Mouse (Mus musculus) midbrain, embryonic 14.5 days (tissue): ENCODE measurements at regions not wholly inside any gene's neighbourhood (a gene's known extent, or its start where the extent isn't known, plus 50 kb on each side); places are given as distances from the start of the nearest gene placed in this dataset.
A peak's percentile ranks its signal among the peaks of the same experiment; 100 is the strongest.

Source experiments
- ATAC-seq: fragments of 200-750 bp; cut with Nextera tagmentation; 2 replicates; pipeline ENCODE4 v1.8.0; 2017; ENCODE audit warnings: moderate number of reproducible peaks, moderate library complexity; ENCODE audit not compliant: low FRiP score, low TSS enrichment
- DNase-seq: peaks from one replicate; pipeline ENCODE4 v3.0.0-alpha.2; 2015
- H3K27ac ChIP-seq: fragments of 300-500 bp; sonication (generic); replicated peaks from 2 replicates; pipeline ENCODE4 v1.5.1; 2014; ENCODE audit warnings: mild to moderate bottlenecking, low read depth, low read length, moderate library complexity
- H3K27me3 ChIP-seq: fragments of 300-500 bp; sonication (generic); 2 replicates; pipeline ENCODE4 v1.6.1; 2014; ENCODE audit warnings: low read length, control low read depth, mixed read lengths; ENCODE audit not compliant: control insufficient read depth, insufficient read depth
- H3K36me3 ChIP-seq: fragments of 300-500 bp; sonication (generic); 2 replicates; pipeline ENCODE4 v1.6.1; 2014; ENCODE audit warnings: low read length, control low read depth; ENCODE audit not compliant: control insufficient read depth, insufficient read depth
- H3K4me1 ChIP-seq: fragments of 300-500 bp; sonication (generic); 2 replicates; pipeline ENCODE4 v1.6.1; 2014; ENCODE audit warnings: mild to moderate bottlenecking, antibody characterized with exemption, low read length, control low read depth; ENCODE audit not compliant: control insufficient read depth, insufficient read depth
- H3K4me2 ChIP-seq: fragments of 300-500 bp; sonication (generic); 2 replicates; pipeline ENCODE4 v1.6.1; 2014; ENCODE audit warnings: mild to moderate bottlenecking, low read length, moderate library complexity
- H3K4me3 ChIP-seq: fragments of 300-500 bp; sonication (generic); replicated peaks from 2 replicates; pipeline ENCODE4 v1.5.1; 2014; ENCODE audit warnings: low read depth, low read length
- H3K9ac ChIP-seq: fragments of 300-500 bp; sonication (generic); replicated peaks from 2 replicates; pipeline ENCODE4 v1.6.1; 2014; ENCODE audit warnings: mild to moderate bottlenecking, low read length, moderate library complexity
- H3K9me3 ChIP-seq: fragments of 300-500 bp; sonication (generic); 2 replicates; pipeline ENCODE4 v1.6.1; 2016; ENCODE audit warnings: low read length, control low read depth, mixed read lengths; ENCODE audit not compliant: control insufficient read depth
- WGBS: fragments of 180-500 bp; shearing (Covaris S2); extraction: QIAGEN DNeasy Blood & Tissue Kit; methylation state at CpG from one replicate; pipeline ENCODE4 v1.1.7; 2014; 5-methylcytosine and 5-hydroxymethylcytosine counted together

DNA sequence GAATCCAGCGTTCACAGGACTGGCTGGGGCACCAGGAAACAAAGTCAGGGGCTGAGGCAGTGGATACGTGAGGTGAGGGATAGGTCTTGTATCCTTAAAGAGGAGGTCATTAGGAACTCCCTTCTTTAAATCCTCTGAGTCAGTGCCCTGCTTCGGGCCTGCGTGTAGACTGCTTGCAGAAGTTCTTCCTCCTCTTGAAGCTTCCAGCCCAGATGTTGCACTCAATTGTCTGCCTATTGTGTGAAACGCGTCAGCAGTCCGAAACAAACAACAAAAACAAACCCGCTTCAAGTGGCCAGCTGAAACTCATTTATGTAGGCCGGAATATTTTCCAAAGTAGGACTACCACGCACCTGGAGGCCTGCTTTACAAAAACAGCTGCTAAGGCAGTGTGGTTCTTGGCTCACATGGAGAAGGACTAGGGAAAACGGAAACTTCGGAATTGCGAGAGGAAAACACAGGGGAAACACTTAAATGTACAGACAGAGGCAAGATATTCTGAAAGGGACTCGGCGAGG lies 55.6 kb upstream of the Dars start:
- Histone ChIP-seq H3K4me3 (peak overlapping the region; percentile 28), H3K27ac (peak overlapping the region; percentile 83), H3K4me2 (peak overlapping the region; percentile 59), H3K36me3 (no peaks in the 10 kb centered on the region), H3K4me1 (peaks cover 16% of the 10 kb centered on the region), H3K9ac (peak overlapping the region; percentile 42; the same call in 1 of the 2 replicates), H3K27me3 (no peaks in the 10 kb centered on the region), H3K9me3 (no peaks in the 10 kb centered on the region)
- 5% methylated on average over 15 of the region's 15 CpGs for WGBS
- ATAC-seq (no peak), DNase-seq (no peak)

DNA sequence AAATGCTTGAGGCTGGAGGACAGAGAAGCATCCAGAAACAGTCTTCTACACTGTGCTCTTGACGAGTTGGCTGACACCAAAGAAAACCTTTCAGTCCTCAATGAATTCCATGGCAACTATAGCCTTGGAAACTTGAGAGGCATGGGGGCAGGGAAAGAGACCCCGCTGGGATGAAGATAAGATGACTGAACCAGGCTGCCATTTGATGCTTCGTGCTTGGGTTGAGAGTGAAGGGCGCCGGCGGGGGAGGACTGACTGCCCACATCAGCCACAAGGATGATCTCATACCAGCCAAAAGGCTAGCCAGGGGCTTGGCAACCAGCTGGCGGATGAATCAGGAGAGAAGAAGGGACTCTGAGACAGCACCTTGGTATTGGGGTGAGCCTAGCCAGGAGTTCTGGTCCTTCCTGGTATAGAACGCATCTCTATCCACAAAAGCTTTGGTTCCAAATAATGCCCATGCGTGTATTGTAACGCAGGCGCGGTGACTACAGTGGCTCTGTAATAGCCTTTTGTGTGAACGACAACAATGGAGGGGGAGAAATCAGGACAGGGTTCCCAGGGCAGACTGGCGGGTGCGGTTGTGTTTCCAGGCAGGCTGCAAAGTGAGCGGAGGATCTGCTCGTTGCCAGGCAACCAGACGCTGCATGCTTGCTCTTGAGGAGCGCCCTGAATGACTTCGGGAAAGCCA lies 55.0 kb upstream of the Dars start:
- Histone ChIP-seq H3K9me3 (no peaks in the 10 kb centered on the region), H3K36me3 (no peaks in the 10 kb centered on the region), H3K4me1 (peaks cover 16% of the 10 kb centered on the region), H3K4me2 (peak overlapping the region; percentile 59), H3K4me3 (peak overlapping the region; percentile 28), H3K27me3 (no peaks in the 10 kb centered on the region), H3K9ac (peak overlapping the region; percentile 42; the same call in 1 of the 2 replicates), H3K27ac (peak overlapping the region; percentile 83)
- peak; percentile 91 for ATAC-seq
- under 1% methylated on average over 20 of the region's 20 CpGs for WGBS
- DNase-seq = peak; percentile 93

DNA sequence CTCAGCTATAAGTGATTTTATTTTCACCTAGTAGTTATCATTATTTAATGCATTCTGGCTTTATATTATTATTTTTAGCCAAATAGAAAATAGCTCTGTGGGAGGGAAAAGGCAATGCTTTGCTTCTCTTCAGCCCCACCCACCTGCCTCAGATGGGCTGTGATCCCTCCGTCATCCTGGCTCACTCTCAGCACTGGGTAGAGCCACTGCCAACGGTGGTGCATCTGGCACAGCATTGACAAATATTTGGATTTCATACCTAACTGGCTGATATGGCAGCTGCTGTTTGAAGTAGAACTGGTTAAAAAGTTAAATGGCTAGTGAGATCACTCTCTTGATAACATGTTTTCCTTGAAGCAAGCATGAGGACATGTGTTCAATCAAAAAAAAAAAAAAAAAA lies 53.6 kb upstream of the Dars start:
- Histone ChIP-seq H3K4me3 (no peak overlapping the region), H3K36me3 (no peaks in the 10 kb centered on the region), H3K4me2 (no peak overlapping the region), H3K9me3 (no peaks in the 10 kb centered on the region), H3K27me3 (no peaks in the 10 kb centered on the region), H3K9ac (no peak overlapping the region), H3K27ac (no peak overlapping the region), H3K4me1 (peaks cover 16% of the 10 kb centered on the region)
- no peak for ATAC-seq
- no peak for DNase-seq
- 64% methylated on average over 2 of the region's 2 CpGs for WGBS

DNA sequence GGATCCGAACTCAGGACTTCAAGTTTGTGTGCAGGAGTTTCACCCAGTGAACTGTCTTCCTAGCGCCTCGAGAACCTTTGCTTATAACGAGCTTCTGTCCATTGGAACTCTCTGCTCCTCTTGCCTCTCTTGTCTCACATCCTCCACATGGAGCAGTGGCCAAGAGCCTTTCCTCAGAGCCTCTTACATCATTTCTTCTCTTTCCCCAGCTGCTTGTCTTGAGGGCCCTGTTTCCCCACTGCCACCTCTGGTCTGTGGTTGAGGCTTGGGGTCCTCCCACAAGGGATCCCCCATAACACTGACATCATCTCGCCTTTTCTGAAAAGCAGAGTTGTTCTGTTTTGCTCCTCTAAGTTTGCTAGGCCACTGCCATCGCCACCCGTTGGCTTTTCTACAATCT lies 51.9 kb upstream of the Dars start:
- Histone ChIP-seq H3K9me3 (no peaks in the 10 kb centered on the region), H3K27me3 (no peaks in the 10 kb centered on the region), H3K4me2 (no peak overlapping the region), H3K36me3 (no peaks in the 10 kb centered on the region), H3K9ac (no peak overlapping the region), H3K4me3 (no peak overlapping the region), H3K27ac (no peak overlapping the region), H3K4me1 (peaks cover 16% of the 10 kb centered on the region)
- no peak for ATAC-seq
- DNase-seq = no peak
- 97% methylated on average over 7 of the region's 7 CpGs for WGBS
